Mouse (Mus musculus) gastrocnemius, adult 2 months (tissue): Measurements from ENCODE around the gene Camta1. TPM values are rescaled to one million over a fixed set of nuclear protein-coding genes. Genes with fewer than 3 reads are reported as not detected.

Experiments used
- DNase-seq: peaks from one replicate; pipeline ENCODE4 v3.0.0; 2022
- H3K27ac ChIP-seq: fragments of 200-600 bp; 2 replicates; pipeline ENCODE4 v1.8.1; 2022; ENCODE audit warnings: mild to moderate bottlenecking
- H3K4me3 ChIP-seq: fragments of 200-600 bp; 2 replicates; pipeline ENCODE4 v1.8.1; 2022; ENCODE audit warnings: mild to moderate bottlenecking, moderate library complexity
- CTCF ChIP-seq: fragments of 200-600 bp; IDR thresholded peaks from 2 replicates; pipeline ENCODE4 v1.8.1; 2022; ENCODE audit warnings: antibody characterized with exemption, mild to moderate bottlenecking, moderate library complexity
- intact Hi-C: fragments of 180-260 bp; cut with DNase I; formaldehyde crosslinking; loops from one replicate; pipeline ENCODE4 v1.15.1; 2025
- total RNA-seq, 2 experiments: library from RNA; stranded (reverse); gene quantifications; 2 replicates each; pipeline ENCODE4 v1.2.3; 2021

Camta1 gene
- total RNA-seq, 2 experiments from 2014 or later, result 95.9 to 126 TPM

DNA sequence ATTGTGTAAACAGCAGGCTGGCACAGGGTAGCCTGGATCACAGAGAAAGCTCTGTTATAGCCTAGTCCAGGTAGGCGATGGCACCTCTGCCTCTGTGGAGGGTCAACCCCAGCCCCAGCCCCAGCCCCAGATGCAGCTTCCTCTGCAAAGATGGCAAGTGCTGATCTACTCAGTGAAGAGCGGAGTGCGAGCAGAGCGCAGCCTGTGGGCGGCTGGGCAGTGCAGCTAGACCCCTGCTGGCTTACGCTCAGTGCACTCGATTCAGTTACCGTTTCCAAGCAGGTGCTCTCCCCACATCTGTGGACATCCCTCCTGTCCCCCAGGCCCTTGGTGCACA lies 377.7 kb downstream of the Camta1 start:
- intact Hi-C loops, result loop anchor here (2.0 to 10.0 kb wide), 2 partner anchors 121 to 367 kb away; no protein-coding TSS in a partner anchor
- DNase-seq, result no peak
- Histone ChIP-seq H3K27ac (no peak overlapping the region), H3K4me3 (no peak overlapping the region)
- TF ChIP-seq CTCF, result no peak

DNA sequence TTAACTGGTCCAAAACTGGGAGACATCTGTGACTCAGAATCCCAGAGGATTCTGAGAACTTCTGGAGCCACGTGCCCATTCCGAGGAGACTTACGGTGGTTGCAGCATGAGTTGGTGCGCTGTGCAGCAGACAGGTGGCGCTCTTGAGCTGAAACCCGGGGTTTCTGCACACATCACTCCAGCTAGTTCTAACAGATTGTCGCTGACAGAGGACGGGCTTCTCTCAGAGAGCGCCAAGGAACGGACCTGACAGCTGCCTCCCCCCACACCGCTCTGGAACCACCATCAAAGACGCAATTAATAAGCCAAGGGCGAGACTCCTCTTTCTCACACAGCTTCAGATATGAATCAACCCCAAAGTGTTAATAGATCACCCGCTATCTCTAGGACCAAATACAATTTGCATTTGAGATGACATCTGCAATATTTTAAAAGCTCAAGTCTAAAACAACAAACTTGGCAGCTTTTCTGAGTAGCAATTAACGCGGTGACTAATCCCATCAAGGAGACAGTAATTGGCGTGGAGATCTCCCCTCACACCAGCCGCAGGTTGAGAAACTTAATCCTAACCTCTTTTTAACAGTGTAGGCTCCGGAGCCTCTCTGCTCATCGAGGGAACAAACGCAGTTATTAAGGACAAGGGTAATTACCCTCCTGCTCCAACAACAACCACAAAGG lies 378.2 kb downstream of the Camta1 start:
- Histone ChIP-seq H3K4me3 (no peak overlapping the region), H3K27ac (no peak overlapping the region)
- TF ChIP-seq CTCF, result peak; percentile 78
- peak; percentile 64 for DNase-seq
- intact Hi-C loops, result loop anchor here (10.0 kb wide), 1 partner anchor 121 kb away; no protein-coding TSS in a partner anchor

DNA sequence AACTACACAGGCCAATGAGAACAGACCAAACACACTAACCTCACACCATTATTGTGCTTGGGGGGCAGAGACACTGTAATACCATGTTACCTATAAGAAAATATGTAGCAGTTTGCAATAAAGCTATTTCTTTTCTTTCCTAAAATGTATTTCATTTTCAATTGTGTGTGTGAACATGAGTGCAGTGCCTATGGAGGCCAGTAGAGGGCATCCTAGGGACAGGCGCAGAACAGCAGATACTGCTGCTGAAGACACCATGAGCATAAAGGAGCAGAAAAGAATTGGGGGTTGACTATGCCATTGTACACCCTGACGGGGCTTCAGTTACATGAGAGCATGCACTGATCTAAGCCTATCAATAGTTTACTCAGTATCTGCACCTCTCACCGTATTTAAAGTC lies 380.7 kb downstream of the Camta1 start:
- no peak for TF ChIP-seq CTCF
- intact Hi-C loops, result loop anchor here (10.0 kb wide), 1 partner anchor 124 kb away; no protein-coding TSS in a partner anchor
- Histone ChIP-seq H3K27ac (no peak overlapping the region), H3K4me3 (no peak overlapping the region)
- DNase-seq, result no peak

DNA sequence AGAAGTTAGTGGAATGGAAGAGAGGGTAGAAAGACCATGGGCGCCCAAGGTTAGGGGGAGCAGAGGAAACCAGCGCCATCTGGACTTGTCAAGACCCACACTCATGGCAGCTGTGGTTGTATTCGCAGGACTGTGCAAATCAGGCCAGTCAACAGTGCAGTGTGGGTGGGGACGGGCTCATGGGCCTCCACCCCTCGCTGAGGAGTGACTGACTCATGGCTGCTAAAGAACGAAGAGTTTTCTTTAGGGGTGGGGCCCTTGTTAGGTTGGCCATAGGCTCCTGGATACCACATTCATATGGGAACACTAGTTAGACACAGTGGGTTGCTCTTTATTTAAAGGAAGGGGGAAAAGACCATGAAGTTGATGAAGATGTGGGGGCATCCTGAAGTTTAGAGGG lies 383.7 kb downstream of the Camta1 start:
- DNase-seq, result no peak
- TF ChIP-seq CTCF, result no peak
- Histone ChIP-seq H3K4me3 (no peak overlapping the region), H3K27ac (no peak overlapping the region)
- intact Hi-C loops, result no loop called here

DNA sequence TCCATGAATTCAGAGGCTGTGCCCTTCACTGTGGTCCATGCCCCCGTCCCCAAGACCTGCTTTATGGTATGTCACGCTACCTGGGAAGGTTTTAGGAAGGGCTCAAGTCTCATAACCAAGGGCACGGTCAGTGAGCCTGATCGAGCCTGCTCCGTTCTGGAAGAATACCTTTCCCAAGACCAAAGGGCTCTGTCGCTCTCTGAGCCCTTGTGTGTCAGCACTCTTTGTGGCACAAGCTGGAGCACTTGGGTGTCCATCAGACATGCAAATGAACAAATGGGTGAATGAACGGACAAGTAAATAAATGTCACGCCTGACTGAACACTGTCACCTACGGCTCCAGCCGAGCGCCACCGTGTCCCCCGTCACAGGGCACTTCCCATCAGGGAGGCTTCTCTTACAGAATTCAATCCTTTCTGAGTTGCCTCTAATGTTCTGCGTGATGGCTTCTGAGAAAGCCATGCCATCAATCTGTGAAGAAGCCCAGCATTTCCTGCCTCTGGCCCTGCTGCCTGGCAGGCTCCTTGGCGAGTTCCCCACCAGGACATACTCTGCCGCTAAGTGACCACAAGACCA lies 386.7 kb downstream of the Camta1 start:
- intact Hi-C loops, result no loop called here
- TF ChIP-seq CTCF, result no peak
- DNase-seq, result no peak
- Histone ChIP-seq H3K27ac (no peak overlapping the region), H3K4me3 (no peak overlapping the region)

DNA sequence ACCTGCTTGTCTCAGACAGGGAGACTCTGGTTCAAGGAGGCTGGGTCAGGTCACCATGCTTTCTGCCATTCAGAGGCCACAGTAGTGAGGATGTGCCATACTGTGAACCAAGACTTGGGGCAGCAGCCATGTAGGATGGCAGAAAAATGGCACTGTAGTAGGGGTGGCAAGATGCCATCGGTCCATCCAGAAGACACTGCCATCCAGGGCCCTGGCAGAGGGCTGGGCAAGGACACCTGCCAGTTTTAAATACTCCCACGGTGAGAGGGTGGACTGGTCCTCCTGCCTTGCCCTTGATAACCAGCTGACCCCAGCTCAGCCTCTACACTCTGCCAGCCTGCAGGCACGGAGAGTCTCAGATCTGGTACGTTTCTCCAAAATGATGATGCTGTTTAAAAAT lies 389.8 kb downstream of the Camta1 start:
- Histone ChIP-seq H3K27ac (no peak overlapping the region), H3K4me3 (no peak overlapping the region)
- no peak for TF ChIP-seq CTCF
- DNase-seq, result no peak
- intact Hi-C loops, result no loop called here

DNA sequence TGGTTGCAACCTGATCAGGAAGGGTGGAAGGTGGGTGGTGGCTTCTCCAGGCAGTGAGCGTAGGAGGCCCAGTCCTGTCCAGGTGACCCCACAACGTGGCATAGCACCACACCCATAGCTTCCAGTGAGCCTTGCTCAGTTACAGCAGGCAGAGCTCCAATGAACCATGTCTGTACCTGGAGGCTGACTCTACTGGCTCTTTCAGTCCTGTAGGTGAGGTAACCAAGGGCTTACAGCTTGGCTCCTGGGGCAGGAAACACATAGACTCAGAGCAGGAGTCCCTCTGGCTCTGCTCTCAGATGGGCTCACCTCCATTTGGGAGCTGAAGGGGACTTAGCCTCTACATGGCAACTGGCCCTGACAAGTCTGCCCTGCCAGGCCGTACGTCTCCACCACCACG lies 393.3 kb downstream of the Camta1 start:
- TF ChIP-seq CTCF, result no peak
- H3K4me3 ChIP-seq, result no peak overlapping the region
- DNase-seq, result no peak
- H3K27ac ChIP-seq, result no peak overlapping the region
- intact Hi-C loops, result no loop called here

DNA sequence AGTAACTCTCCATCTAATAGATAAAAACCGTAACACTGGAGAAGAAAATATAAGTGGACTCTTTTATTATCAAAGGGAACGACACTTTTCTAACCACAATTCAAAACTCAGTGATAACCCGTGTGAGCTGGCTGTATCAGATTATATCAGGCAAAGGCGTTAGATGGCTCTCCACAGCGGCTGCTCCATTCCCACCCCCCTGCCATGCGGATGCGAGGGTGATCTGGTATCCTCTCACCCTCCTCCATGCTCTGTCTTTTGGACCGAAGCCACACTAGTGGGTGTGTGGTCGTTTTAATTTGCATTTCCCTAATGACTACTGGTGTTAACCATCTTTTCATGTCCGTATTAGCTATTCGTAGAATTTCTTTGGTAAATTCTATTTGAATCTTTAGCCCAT lies 403.0 kb downstream of the Camta1 start:
- no peak for DNase-seq
- Histone ChIP-seq H3K27ac (no peak overlapping the region), H3K4me3 (no peak overlapping the region)
- TF ChIP-seq CTCF, result no peak
- intact Hi-C loops, result no loop called here

DNA sequence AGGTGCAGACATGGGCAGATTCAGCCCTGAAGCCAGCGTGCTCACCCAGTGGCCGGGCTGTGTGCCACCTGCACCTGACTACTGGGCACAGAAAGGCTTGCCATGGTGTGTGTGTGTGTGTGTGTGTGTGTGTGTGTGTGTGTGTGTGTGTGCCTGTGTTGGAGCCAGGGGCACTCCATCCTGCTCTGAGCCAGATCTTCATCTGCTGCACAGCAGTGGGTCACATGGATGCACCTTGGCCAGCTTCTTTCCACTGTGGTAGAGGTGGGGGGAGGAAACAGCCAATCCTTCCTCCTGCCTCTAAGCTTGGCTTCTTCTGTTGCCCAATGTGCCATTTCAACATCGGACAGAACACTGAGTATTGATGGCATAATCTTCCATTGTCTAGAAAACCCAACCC lies 407.1 kb downstream of the Camta1 start:
- Histone ChIP-seq H3K27ac (no peak overlapping the region), H3K4me3 (no peak overlapping the region)
- DNase-seq, result peak; percentile 28
- intact Hi-C loops, result no loop called here
- no peak for TF ChIP-seq CTCF

DNA sequence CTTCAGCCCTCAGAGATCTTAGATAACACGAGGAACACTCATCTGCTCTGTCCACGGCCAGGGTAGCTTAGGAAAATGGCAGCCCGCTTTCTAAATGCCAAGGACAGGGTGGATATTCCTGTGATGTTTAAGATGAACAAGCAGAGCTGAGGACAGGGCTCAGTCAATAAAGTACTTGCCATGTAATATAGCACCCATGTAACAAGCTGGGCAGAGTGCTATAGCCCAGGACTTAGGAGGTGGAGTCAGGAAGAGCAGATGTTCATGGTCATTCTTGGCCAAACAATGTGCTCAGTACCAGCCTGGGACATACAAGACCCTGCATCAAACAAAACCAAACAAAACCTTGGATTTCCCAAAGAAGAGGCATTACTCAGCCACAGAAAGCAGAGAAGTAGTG lies 407.6 kb downstream of the Camta1 start:
- intact Hi-C loops, result no loop called here
- no peak overlapping the region for H3K27ac ChIP-seq
- H3K4me3 ChIP-seq, result no peak overlapping the region
- TF ChIP-seq CTCF, result no peak
- DNase-seq, result no peak

DNA sequence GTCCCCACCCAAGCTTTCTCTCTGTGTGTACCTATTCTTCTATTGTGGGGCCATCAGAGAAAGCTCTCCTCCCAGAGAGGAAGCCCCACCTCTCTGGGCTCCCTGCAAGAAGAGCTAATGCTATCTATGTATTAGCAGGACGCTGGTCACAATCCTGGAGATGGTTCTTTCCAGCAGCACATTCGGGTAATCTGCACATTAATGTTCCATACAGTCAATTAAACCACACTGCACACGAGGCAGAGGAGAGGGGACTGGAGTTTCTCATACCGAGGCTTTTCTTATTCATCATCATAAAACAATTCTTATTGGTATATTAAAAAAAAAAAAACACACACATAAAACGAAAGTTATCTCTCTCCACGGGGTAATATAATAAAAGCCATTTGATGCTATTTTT lies 409.8 kb downstream of the Camta1 start:
- Histone ChIP-seq H3K4me3 (no peak overlapping the region), H3K27ac (no peak overlapping the region)
- no peak for DNase-seq
- intact Hi-C loops, result no loop called here
- no peak for TF ChIP-seq CTCF

DNA sequence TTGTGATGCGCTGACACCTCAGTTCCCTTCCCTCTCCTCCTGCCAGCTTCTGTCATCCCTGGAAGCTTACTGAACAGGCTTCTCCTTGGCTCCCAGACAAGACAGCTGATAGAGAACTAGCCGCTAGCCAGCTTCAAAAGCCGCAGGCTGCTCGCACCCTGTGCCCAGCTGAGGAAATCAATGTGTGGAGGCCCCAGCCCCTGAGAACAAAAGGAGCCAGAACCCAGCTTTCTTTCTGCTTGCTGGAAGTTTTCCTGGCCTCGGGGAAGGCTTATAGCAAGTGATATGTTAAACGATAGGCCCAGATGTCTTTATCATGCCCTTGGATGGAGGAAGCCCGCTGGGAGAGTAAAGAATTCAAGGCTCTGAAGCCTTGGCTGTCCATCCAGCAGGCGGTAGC lies 411.7 kb downstream of the Camta1 start:
- H3K4me3 ChIP-seq, result no peak overlapping the region
- no peak for TF ChIP-seq CTCF
- DNase-seq, result no peak
- intact Hi-C loops, result no loop called here
- no peak overlapping the region for H3K27ac ChIP-seq

DNA sequence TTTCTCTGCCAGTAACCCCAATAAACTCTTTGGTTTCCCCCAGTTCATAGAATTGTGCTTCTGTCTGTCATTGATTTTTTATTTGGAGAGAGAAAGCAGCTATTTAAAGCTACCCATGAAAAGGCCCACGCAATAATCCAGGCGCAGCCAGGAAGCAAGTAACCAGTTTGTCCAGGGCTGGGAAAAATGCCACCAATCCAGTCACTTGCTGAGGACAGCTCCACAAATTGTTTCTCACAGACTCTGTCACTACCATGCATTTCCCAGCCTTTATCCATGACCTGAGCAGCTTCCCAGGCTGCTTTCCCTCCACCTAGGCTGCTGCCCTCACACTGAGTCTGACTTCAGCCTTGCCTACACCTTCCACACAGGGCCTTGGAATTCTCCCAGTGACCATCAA lies 413.3 kb downstream of the Camta1 start:
- TF ChIP-seq CTCF, result no peak
- no peak for DNase-seq
- H3K27ac ChIP-seq, result no peak overlapping the region
- H3K4me3 ChIP-seq, result no peak overlapping the region
- intact Hi-C loops, result no loop called here

DNA sequence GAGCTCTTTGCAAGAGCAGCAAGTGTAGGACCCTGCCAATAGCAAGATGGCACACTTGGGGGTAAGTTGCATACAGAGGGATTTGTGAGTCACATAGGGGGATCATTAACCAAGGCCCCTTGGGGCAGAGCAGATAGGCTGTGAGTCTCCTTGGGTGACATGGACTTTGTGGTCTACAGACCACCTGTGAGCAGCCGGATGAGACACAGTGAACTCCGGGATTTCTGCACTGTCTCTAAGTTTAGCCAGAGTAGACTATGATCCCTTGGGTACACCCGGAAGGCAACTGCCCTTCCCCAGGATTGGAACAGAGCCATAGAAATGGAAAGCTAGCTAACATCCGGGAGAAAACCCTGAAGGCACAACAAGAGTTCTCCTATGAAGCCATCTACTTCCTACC lies 417.0 kb downstream of the Camta1 start:
- no peak for DNase-seq
- intact Hi-C loops, result no loop called here
- no peak for TF ChIP-seq CTCF
- no peak overlapping the region for H3K4me3 ChIP-seq
- H3K27ac ChIP-seq, result no peak overlapping the region
